Mouse (Mus musculus): Measurements from ENCODE around the gene Ercc8.

The Ercc8 gene
- long read RNA-seq, experiment 1, partial matches to known transcripts = 0 of 1 reads
- long read RNA-seq, experiment 1, other reads (novel, unspliced or antisense) = 1 of 1 reads
- long read RNA-seq, experiment 2, partial matches to known transcripts = 0 of 5 reads
- long read RNA-seq, experiment 2, other reads (novel, unspliced or antisense) = 1 of 5 reads

DNA sequence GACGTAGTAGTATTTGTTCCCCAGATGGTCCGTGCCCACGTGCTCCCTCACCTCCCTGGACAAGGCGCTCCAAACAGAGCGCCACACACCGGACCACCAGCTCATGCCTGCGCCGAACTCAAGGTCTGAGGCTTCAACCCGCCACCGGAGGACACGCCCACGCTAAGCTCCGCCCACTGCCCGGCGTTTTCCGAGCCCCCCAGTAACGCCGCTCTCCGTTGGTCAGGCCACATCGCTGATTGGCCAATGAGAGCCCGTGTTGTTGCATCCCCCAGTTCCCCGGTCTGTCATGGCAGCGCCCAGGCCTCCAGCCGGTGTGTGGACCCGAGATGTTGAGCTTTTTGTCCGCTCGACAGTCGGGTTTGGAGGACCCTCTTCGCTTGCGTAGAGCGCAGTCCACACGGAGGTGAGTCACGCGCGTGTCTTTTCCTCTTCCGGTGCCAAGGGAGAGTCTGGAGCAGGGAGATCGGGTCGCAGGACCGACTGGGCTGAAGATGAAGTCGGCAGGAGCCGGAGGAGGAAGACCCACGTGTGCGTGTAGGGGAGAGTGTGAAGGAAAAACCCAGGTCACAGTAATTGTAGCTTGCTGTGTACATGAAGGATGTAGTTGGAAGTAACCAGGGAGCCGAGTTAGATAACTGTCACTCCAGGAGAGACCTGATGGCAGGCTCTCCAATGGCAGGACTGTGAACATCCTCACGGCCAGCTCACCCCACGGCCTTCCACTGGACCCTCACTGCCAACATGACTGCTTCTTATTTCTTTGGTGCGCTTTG is at the start of gene Ercc8, which contains the start of gene Ndufaf2:
Gene Ercc8 (plus strand): TSS at position 267 of the 776 bp plus-strand sequence.
Gene Ndufaf2 (minus strand): TSS at position 159 of the 776 bp plus-strand sequence.
- intact Hi-C loops (cut with DNase I) = loop anchor here (10.0 kb wide), 4 partner anchors 264 to 1056 kb away; no protein-coding TSS in a partner anchor

GRCm38 (mm10) chr13:108110929-108111328 is 47.6 kb upstream of the Ercc8 start:
- intact Hi-C loops (cut with DNase I) = no loop called here

- intact Hi-C loops (cut with DNase I) = no loop called here
Observed at GRCm38 (mm10) chr13:108113536-108113935, 45.0 kb upstream of the Ercc8 start.

- intact Hi-C loops (cut with DNase I) = no loop called here
Observed at GRCm38 (mm10) chr13:108114257-108114656, 44.3 kb upstream of the Ercc8 start.

GRCm38 (mm10) chr13:108117654-108118053 is 40.9 kb upstream of the Ercc8 start:
- intact Hi-C loops (cut with DNase I) = no loop called here

DNA sequence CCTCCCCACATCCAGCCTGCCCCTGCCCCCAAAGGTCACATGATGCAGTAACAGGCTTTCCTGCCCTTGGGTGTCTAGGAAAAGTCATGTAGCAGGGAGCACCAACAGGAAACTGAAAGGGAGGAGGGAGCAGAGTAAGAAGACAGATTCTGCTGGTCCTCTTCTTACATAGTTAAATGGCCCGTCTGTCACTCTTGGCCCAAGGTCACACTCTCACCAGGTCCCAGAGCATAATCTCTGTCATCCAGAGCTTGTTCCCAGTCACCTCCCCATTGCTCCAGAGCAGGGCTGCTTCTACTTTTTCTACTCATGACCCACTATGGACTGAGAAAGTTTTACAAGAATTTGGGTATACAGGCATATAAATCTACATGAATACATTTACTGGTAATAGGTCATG is 40.3 kb upstream of the Ercc8 start:
- intact Hi-C loops (cut with DNase I) = no loop called here

- intact Hi-C loops (cut with DNase I) = no loop called here
Observed at GRCm38 (mm10) chr13:108119411-108120310, 38.9 kb upstream of the Ercc8 start.

DNA sequence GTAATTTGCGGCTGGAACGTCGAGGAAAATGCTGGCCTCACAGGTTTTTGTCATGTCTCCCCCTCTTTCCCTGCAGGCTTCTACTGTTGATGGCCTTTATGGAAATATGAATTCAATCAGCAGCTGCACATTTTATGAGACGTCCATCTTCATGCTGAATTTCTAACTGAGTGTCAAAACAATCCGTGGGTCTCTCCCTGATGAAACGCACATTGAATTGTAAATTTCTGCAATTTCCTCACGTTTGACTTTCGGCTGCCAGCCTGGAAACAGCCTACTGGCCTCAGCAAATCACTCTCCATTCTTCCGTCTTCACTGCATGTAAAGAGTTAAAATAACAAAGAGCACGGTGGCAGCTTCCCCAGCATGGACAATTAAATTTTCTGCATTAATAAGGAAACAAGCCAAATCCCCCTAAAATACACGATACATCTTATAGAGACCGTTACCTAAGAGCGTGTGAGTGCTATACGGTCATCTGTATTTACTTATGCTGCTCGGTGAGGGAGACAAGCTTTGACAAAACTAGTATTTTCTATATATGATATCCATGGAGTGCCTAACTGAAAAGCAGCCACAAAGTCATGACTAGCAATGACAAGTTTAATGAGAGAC is 35.3 kb upstream of the Ercc8 start:
- intact Hi-C loops (cut with DNase I) = no loop called here

DNA sequence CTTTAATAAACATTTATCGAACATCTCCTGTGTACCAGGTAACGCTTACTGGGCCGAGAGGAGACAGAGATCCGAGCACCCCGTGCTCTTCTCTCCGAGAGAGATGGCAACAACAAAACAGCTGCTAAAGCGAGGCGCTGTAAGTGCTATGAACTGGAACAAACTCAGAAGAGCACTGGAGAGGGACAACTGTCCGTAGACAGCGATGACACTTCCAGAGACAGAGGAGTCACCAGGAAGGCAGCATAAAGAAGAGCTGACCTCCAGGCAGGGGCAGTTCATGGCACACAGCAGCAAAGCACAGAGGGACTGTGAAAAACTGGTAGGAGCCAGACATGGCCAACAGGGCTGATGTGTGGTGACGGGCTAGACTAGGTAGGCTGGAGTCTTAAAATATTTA is 34.4 kb upstream of the Ercc8 start:
- intact Hi-C loops (cut with DNase I) = no loop called here

- intact Hi-C loops (cut with DNase I) = no loop called here
Observed at GRCm38 (mm10) chr13:108126246-108126645, 32.3 kb upstream of the Ercc8 start.

GRCm38 (mm10) chr13:108127130-108127529 is 31.4 kb upstream of the Ercc8 start:
- intact Hi-C loops (cut with DNase I) = no loop called here

DNA sequence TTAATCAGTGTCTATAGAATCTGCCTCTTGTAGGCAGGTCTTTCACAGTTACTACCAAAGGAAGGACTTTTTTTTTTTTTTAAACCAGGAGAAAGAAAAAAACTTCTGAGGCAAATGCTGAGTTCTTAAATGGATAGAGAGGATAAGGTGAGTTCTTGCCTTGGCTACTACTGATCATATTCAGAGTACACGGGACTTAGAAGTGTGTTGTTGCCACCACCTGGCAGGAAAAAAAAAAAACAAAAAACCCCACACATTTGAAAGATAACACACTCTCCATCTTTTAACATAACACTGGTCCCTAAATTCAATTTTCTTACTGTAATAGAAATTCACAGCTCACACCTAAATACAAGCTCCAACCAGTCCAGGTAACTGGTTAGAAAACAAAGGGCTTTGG is 30.6 kb upstream of the Ercc8 start:
- intact Hi-C loops (cut with DNase I) = no loop called here

DNA sequence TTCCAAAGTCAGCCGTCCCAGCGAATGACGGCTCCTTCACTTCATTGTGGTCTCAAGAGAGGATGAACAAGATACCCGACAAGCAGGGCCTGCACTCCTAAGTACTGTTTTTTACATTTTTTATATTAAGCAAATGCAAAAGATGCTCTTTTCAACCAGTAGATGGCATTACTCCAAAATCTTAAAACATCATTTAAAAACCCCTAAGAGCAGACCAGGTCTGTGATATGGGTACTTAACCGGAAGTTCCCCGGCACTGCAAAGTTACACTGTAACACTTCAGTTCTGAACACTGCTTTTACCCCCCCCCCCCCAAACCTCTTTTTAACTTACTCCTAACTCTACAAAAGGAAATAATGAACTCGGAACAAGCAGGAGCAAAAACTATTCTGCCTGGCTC is 29.5 kb upstream of the Ercc8 start:
- intact Hi-C loops (cut with DNase I) = no loop called here

DNA sequence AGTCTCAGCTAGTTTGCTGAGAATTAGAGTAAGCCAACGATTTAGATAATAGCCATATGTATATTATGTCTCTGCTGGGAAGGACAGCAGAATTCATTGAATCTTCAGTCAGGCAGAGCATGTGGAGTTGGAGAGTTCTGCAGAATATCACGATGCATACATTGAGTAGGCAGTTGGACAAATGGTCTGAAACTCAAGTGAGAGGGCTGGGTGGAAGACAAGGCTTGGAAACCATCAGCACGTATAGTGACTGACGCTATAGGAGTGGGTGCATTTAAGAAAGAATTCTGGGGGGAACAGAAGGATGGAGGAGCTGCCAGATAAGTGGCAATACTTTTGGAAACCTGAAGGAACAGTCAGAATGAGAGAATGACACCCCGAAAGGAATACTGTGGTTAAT is 27.8 kb upstream of the Ercc8 start:
- intact Hi-C loops (cut with DNase I) = no loop called here

- intact Hi-C loops (cut with DNase I) = no loop called here
Observed at GRCm38 (mm10) chr13:108132031-108132819, 26.3 kb upstream of the Ercc8 start.

GRCm38 (mm10) chr13:108135617-108136016 is 22.9 kb upstream of the Ercc8 start:
- intact Hi-C loops (cut with DNase I) = no loop called here

GRCm38 (mm10) chr13:108138403-108138977 is 20.0 kb upstream of the Ercc8 start:
- intact Hi-C loops (cut with DNase I) = no loop called here

- intact Hi-C loops (cut with DNase I) = no loop called here
Observed at GRCm38 (mm10) chr13:108144086-108144485, 14.4 kb upstream of the Ercc8 start.

- intact Hi-C loops (cut with DNase I) = loop anchor here (5.0 to 10.0 kb wide), 6 partner anchors 109 to 1063 kb away; partner anchors contain the start of gene Smim15
Observed at GRCm38 (mm10) chr13:108151782-108152181, 6.7 kb upstream of the Ercc8 start.

Measured in adrenal gland (tissue).